Mouse (Mus musculus) limb, embryonic 14.5 days (tissue): ENCODE results near the gene Slc8a3. TPM values are rescaled to one million over a fixed set of nuclear protein-coding genes. Genes with fewer than 3 reads are reported as not detected.

Experiments used
- ATAC-seq: fragments of 200-750 bp; cut with Nextera tagmentation; 2 replicates; pipeline ENCODE4 v1.8.0; 2017; ENCODE audit warnings: low read depth, moderate number of reproducible peaks, moderate TSS enrichment; ENCODE audit not compliant: low FRiP score
- DNase-seq: peaks from one replicate; pipeline ENCODE4 v3.0.0-alpha.2; 2015; ENCODE audit warnings: low spot score
- H3K27ac ChIP-seq: fragments of 300-500 bp; sonication (generic); replicated peaks from 2 replicates; pipeline ENCODE4 v1.5.1; 2014; ENCODE audit warnings: low read depth, mild to moderate bottlenecking, low read length, moderate library complexity, mixed read lengths
- H3K27me3 ChIP-seq: fragments of 300-500 bp; sonication (generic); 2 replicates; pipeline ENCODE4 v1.6.1; 2014; ENCODE audit warnings: low read length, mixed read lengths; ENCODE audit not compliant: control insufficient read depth, insufficient read depth
- H3K36me3 ChIP-seq: fragments of 300-500 bp; sonication (generic); 2 replicates; pipeline ENCODE4 v1.6.1; 2014; ENCODE audit warnings: mild to moderate bottlenecking, low read length, moderate library complexity, mixed read lengths; ENCODE audit not compliant: control insufficient read depth, insufficient read depth
- H3K4me1 ChIP-seq: fragments of 300-500 bp; sonication (generic); 2 replicates; pipeline ENCODE4 v1.6.1; 2014; ENCODE audit warnings: antibody characterized with exemption, low read length, mixed read lengths; ENCODE audit not compliant: control insufficient read depth, insufficient read depth
- H3K4me2 ChIP-seq: fragments of 300-500 bp; sonication (generic); replicated peaks from 2 replicates; pipeline ENCODE4 v1.6.1; 2014; ENCODE audit warnings: low read depth, mild to moderate bottlenecking, low read length, moderate library complexity; ENCODE audit not compliant: severe bottlenecking
- H3K4me3 ChIP-seq: fragments of 300-500 bp; sonication (generic); replicated peaks from 2 replicates; pipeline ENCODE4 v1.5.1; 2014; ENCODE audit warnings: low read length
- H3K9ac ChIP-seq: fragments of 300-500 bp; sonication (generic); 2 replicates; pipeline ENCODE4 v1.6.1; 2014; ENCODE audit warnings: mild to moderate bottlenecking, low read depth, low read length, moderate library complexity; ENCODE audit not compliant: severe bottlenecking
- H3K9me3 ChIP-seq: fragments of 300-500 bp; sonication (generic); 2 replicates; pipeline ENCODE4 v1.6.1; 2016; ENCODE audit warnings: low read length; ENCODE audit not compliant: control insufficient read depth
- POLR2A ChIP-seq: fragments of 200-500 bp; IDR thresholded peaks from 2 replicates; pipeline ENCODE4 v1.8.0; 2012; ENCODE audit warnings: inconsistent platforms, mild to moderate bottlenecking, moderate library complexity, borderline replicate concordance; ENCODE audit not compliant: insufficient read depth, insufficient read length; ENCODE audit errors: extremely low read depth
- WGBS: fragments of 180-500 bp; shearing (Covaris S2); extraction: QIAGEN DNeasy Blood & Tissue Kit; methylation state at CpG from one replicate; pipeline ENCODE4 v1.1.7; 2014; 5-methylcytosine and 5-hydroxymethylcytosine counted together
- polyA plus RNA-seq, 2 experiments: library from polyadenylated mRNA; depleted of rRNA in 1 of 2; stranded (reverse) in 1 of 2; unstranded in 1 of 2; fragments of >200 nt; fragmentation: Nextera tagmentation in 1 of 2; extraction: Ambion mirVana in 1 of 2; gene quantifications; 2 replicates each; pipeline versions ENCODE4 v1.2.1 to v1.2.3; 2012 to 2014

Slc8a3 gene
- polyA plus RNA-seq, 2 experiments, result 2.5 to 4.2 TPM

GRCm38 (mm10) chr12:81294613-81295012 is 38.4 kb downstream of the Slc8a3 start:
- no peaks in the 10 kb centered on the region for H3K27me3 ChIP-seq

GRCm38 (mm10) chr12:81278031-81278430 is 54.9 kb downstream of the Slc8a3 start:
- WGBS, result 75% methylated on average over 2 of the region's 2 CpGs
- no peak overlapping the region for H3K4me3 ChIP-seq

More at GRCm38 (mm10) chr12:81294613-81295012, 38.4 kb downstream of the Slc8a3 start:
- TF ChIP-seq POLR2A, result no peak
- Histone ChIP-seq H3K9me3 (peaks cover 4% of the 10 kb centered on the region; the same call in 1 of the 2 replicates), H3K27ac (no peak overlapping the region), H3K4me2 (no peak overlapping the region), H3K36me3 (no peaks in the 10 kb centered on the region), H3K4me3 (no peak overlapping the region), H3K9ac (no peak overlapping the region), H3K4me1 (no peaks in the 10 kb centered on the region)
- ATAC-seq (no peak), DNase-seq (no peak)
- whole genome bisulfite sequencing, result 49% methylated on average over 5 of the region's 5 CpGs

GRCm38 (mm10) chr12:81274616-81275015 is 58.4 kb downstream of the Slc8a3 start:
- ATAC-seq, result no peak
- Histone ChIP-seq H3K27me3 (no peaks in the 10 kb centered on the region), H3K9me3 (no peaks in the 10 kb centered on the region), H3K27ac (no peak overlapping the region), H3K4me1 (no peaks in the 10 kb centered on the region), H3K36me3 (no peaks in the 10 kb centered on the region), H3K4me3 (no peak overlapping the region), H3K4me2 (no peak overlapping the region), H3K9ac (no peak overlapping the region)
- WGBS, result 69% methylated on average over 4 of the region's 4 CpGs
- TF ChIP-seq POLR2A, result no peak
- no peak for DNase-seq

More at GRCm38 (mm10) chr12:81278031-81278430, 54.9 kb downstream of the Slc8a3 start:
- no peaks in the 10 kb centered on the region for H3K27me3 ChIP-seq
- no peak overlapping the region for H3K9ac ChIP-seq
- no peak for TF ChIP-seq POLR2A
- no peaks in the 10 kb centered on the region for H3K9me3 ChIP-seq
- H3K27ac ChIP-seq, result no peak overlapping the region
- no peak overlapping the region for H3K4me2 ChIP-seq
- DNase-seq (no peak), ATAC-seq (no peak)
- no peaks in the 10 kb centered on the region for H3K36me3 ChIP-seq
- no peaks in the 10 kb centered on the region for H3K4me1 ChIP-seq

GRCm38 (mm10) chr12:81273333-81273732 is 59.6 kb downstream of the Slc8a3 start:
- H3K9me3 ChIP-seq, result no peaks in the 10 kb centered on the region
- H3K4me3 ChIP-seq, result no peak overlapping the region
- H3K4me1 ChIP-seq, result no peaks in the 10 kb centered on the region
- H3K27me3 ChIP-seq, result no peaks in the 10 kb centered on the region
- ATAC-seq, result no peak
- no peak overlapping the region for H3K27ac ChIP-seq
- 45% methylated on average over 3 of the region's 3 CpGs for WGBS
- no peaks in the 10 kb centered on the region for H3K36me3 ChIP-seq
- TF ChIP-seq POLR2A, result no peak
- no peak for DNase-seq
- no peak overlapping the region for H3K9ac ChIP-seq
- H3K4me2 ChIP-seq, result no peak overlapping the region

GRCm38 (mm10) chr12:81269246-81269645 is 63.7 kb downstream of the Slc8a3 start:
- no peak for TF ChIP-seq POLR2A
- H3K4me2 ChIP-seq, result no peak overlapping the region
- ATAC-seq (no peak), DNase-seq (no peak)
- H3K9me3 ChIP-seq, result no peaks in the 10 kb centered on the region
- no peak overlapping the region for H3K9ac ChIP-seq
- no peaks in the 10 kb centered on the region for H3K36me3 ChIP-seq
- no peak overlapping the region for H3K4me3 ChIP-seq
- no peaks in the 10 kb centered on the region for H3K4me1 ChIP-seq
- H3K27me3 ChIP-seq, result no peaks in the 10 kb centered on the region
- H3K27ac ChIP-seq, result no peak overlapping the region
- WGBS, result 79% methylated on average over 5 of the region's 5 CpGs

- DNase-seq (no peak), ATAC-seq (no peak)
- Histone ChIP-seq H3K4me3 (no peak overlapping the region), H3K27me3 (no peaks in the 10 kb centered on the region), H3K27ac (no peak overlapping the region), H3K4me2 (no peak overlapping the region), H3K9me3 (no peaks in the 10 kb centered on the region), H3K36me3 (no peaks in the 10 kb centered on the region), H3K4me1 (no peaks in the 10 kb centered on the region), H3K9ac (no peak overlapping the region)
- TF ChIP-seq POLR2A, result no peak
- WGBS, result 92% methylated on average over 6 of the region's 6 CpGs
These were observed 70.2 kb downstream of the Slc8a3 start for GRCm38 (mm10) chr12:81262821-81263220.
